In genomic region chr7:98307921-98308606, GRCm38 (mm10) we compare ENCODE assay signal across 8 mouse cellular contexts. TPM values are rescaled to one million over a fixed set of nuclear protein-coding genes. Genes with fewer than 3 reads are reported as not detected.
DNase-seq lines count a peak whose midpoint lies in the region; ATAC-seq and TF ChIP-seq lines count a peak whose summit lies in the region.

No protein-coding gene starts in this region.

- no peak for TF ChIP-seq EP300 in stomach, postnatal 0 days (optimal IDR thresholded peaks at IDR 0.05)

- H3K27ac ChIP-seq in cerebellum, adult 2 months (ENCODE audit: insufficient read depth, low read length), result no peak overlapping the region
- peak overlapping the region; percentile 65; the same call in 1 of the 2 replicates for H3K27ac ChIP-seq in limb, embryonic 13.5 days
- H3K27ac ChIP-seq in stomach, postnatal 0 days (replicated peaks), result no peak overlapping the region

- H3K9ac ChIP-seq in limb, embryonic 13.5 days, result peak overlapping the region; percentile 83
- peak overlapping the region; percentile 81 for H3K9ac ChIP-seq in stomach, postnatal 0 days (ENCODE audit: low read length)

- no peak for TF ChIP-seq POLR2A in cerebellum, adult 2 months (IDR thresholded peaks at IDR 0.05; ENCODE audit: borderline replicate concordance, insufficient read depth, low read length)

- peak overlapping the region; percentile 85 for H3K4me2 ChIP-seq in limb, embryonic 13.5 days (replicated peaks)
- peak overlapping the region; percentile 92 for H3K4me2 ChIP-seq in stomach, postnatal 0 days (replicated peaks; ENCODE audit: low read depth)

- no peak for DNase-seq in cerebellum, adult 2 months
- no peak for DNase-seq in cerebellum, adult 18-20 months
- no peak for DNase-seq in stomach, postnatal 0 days (ENCODE audit: low spot score)
- no peak for DNase-seq in spleen, postnatal 4 days (ENCODE audit: low spot score in 2 of 2)
- DNase-seq in cerebellum, postnatal 4 days (ENCODE audit: low spot score in 2 of 2), result no peak

- ATAC-seq in megakaryocyte, adult 5-6 weeks (ENCODE audit: poor library complexity, severe bottlenecking), result no peak
- no peak for ATAC-seq in limb, embryonic 13.5 days (ENCODE audit: low FRiP score, low read depth)
- no peak for ATAC-seq in stomach, postnatal 0 days (ENCODE audit: low FRiP score, low TSS enrichment)

- H3K4me1 ChIP-seq in cerebellum, adult 2 months (ENCODE audit: control insufficient read depth, insufficient read depth, low read length), result no peaks in the 10 kb centered on the region
- peaks cover 26% of the 10 kb centered on the region for H3K4me1 ChIP-seq in megakaryocyte, embryonic 14.5 days
- peaks cover 11% of the 10 kb centered on the region for H3K4me1 ChIP-seq in limb, embryonic 13.5 days
- no peaks in the 10 kb centered on the region for H3K4me1 ChIP-seq in stomach, postnatal 0 days (replicated peaks; ENCODE audit: control insufficient read depth, insufficient read depth)

- H3K9me3 ChIP-seq in megakaryocyte, embryonic 14.5 days, result no peaks in the 10 kb centered on the region
- H3K9me3 ChIP-seq in limb, embryonic 13.5 days, result no peaks in the 10 kb centered on the region
- no peaks in the 10 kb centered on the region for H3K9me3 ChIP-seq in stomach, postnatal 0 days (ENCODE audit: control insufficient read depth, low read length)

- no peaks in the 10 kb centered on the region for H3K36me3 ChIP-seq in megakaryocyte, embryonic 14.5 days (replicated peaks; ENCODE audit: low read length)
- H3K36me3 ChIP-seq in limb, embryonic 13.5 days, result no peaks in the 10 kb centered on the region
- H3K36me3 ChIP-seq in stomach, postnatal 0 days (ENCODE audit: control insufficient read depth, insufficient read depth, low read length), result no peaks in the 10 kb centered on the region

- WGBS in cerebellum, adult 2 months, result 36% methylated on average over 9 of the region's 9 CpGs
- 38% methylated on average over 9 of the region's 9 CpGs for WGBS in limb, embryonic 13.5 days
- WGBS in stomach, postnatal 0 days, result 36% methylated on average over 9 of the region's 9 CpGs

- no peak for TF ChIP-seq CTCF in cerebellum, adult 2 months (IDR thresholded peaks at IDR 0.05; ENCODE audit: borderline replicate concordance, insufficient read depth, low read depth, low read length)
- TF ChIP-seq CTCF in stomach, postnatal 0 days (IDR thresholded peaks at IDR 0.05; ENCODE audit: low read depth), result no peak

- H3K27me3 ChIP-seq in cerebellum, adult 2 months (ENCODE audit: control insufficient read depth, insufficient read depth, low read length), result no peaks in the 10 kb centered on the region
- peaks cover 7% of the 10 kb centered on the region for H3K27me3 ChIP-seq in megakaryocyte, embryonic 14.5 days (replicated peaks)
- no peaks in the 10 kb centered on the region for H3K27me3 ChIP-seq in limb, embryonic 13.5 days
- H3K27me3 ChIP-seq in stomach, postnatal 0 days (ENCODE audit: control insufficient read depth, insufficient read depth, low read length), result no peaks in the 10 kb centered on the region

- H3K4me3 ChIP-seq in cerebellum, adult 2 months (replicated peaks; ENCODE audit: insufficient read depth, low read depth, low read length), result peak overlapping the region; percentile 67
- H3K4me3 ChIP-seq in megakaryocyte, embryonic 14.5 days (replicated peaks), result peak overlapping the region; percentile 97
- peak overlapping the region; percentile 76 for H3K4me3 ChIP-seq in limb, embryonic 13.5 days
- peak overlapping the region; percentile 84 for H3K4me3 ChIP-seq in stomach, postnatal 0 days (ENCODE audit: low read depth, low read length)

RNA-seq across cellular contexts. Expression of gene Acer3, which starts 12.9 kb away (rescaled TPM):
- 11.5 and 11.8 TPM in 2 replicates for polyA plus RNA-seq in cerebellum, adult 2 months (2012; rRNA removed)
- 1.2 TPM in 1 of 2 replicates, not detected in the other for polyA plus RNA-seq in megakaryocyte, embryonic 14.5 days (2012; ENCODE audit: insufficient read depth, low replicate concordance)
- total RNA-seq in megakaryocyte, adult 5-6 weeks (2015), result 98.2 and 107 TPM in 2 replicates
- 84.2 and 85.4 TPM in 2 replicates for total RNA-seq in megakaryocyte, adult 5-6 weeks (2017)
- polyA plus RNA-seq in limb, embryonic 13.5 days (2015; fragmentation: Nextera tagmentation; extraction: Ambion mirVana), result 33.7 and 34.7 TPM in 2 replicates
- 37.7 and 39.3 TPM in 2 replicates for polyA plus RNA-seq in stomach, postnatal 0 days (2015; fragmentation: Nextera tagmentation; extraction: Ambion mirVana)

RNA-seq across cellular contexts. Expression of gene Tsku, which starts 53.1 kb away (rescaled TPM):
- 1.7 and 1.9 TPM in 2 replicates for polyA plus RNA-seq in cerebellum, adult 2 months (2012; rRNA removed)
- polyA plus RNA-seq in megakaryocyte, embryonic 14.5 days (2012; ENCODE audit: insufficient read depth, low replicate concordance), result 1.2 TPM in 1 of 2 replicates, not detected in the other
- not detected in 2 replicates for total RNA-seq in megakaryocyte, adult 5-6 weeks (2015)
- 0.07 and 0.37 TPM in 2 replicates for total RNA-seq in megakaryocyte, adult 5-6 weeks (2017)
- 22.4 and 23.1 TPM in 2 replicates for polyA plus RNA-seq in limb, embryonic 13.5 days (2015; fragmentation: Nextera tagmentation; extraction: Ambion mirVana)
- polyA plus RNA-seq in stomach, postnatal 0 days (2015; fragmentation: Nextera tagmentation; extraction: Ambion mirVana), result 29.9 and 34.0 TPM in 2 replicates
